Mouse (Mus musculus) stomach, embryonic 14.5 days (tissue): ENCODE measurements around the gene Lmo1. TPM values are rescaled to one million over a fixed set of nuclear protein-coding genes. Genes with fewer than 3 reads are reported as not detected.

Experiments used
- ATAC-seq: fragments of 200-750 bp; cut with Nextera tagmentation; 2 replicates; pipeline ENCODE4 v1.8.0; 2017; ENCODE audit warnings: low read depth, moderate TSS enrichment; ENCODE audit not compliant: insufficient number of reproducible peaks, insufficient read depth, low FRiP score
- H3K27ac ChIP-seq: fragments of 300-500 bp; sonication (generic); 2 replicates; pipeline ENCODE4 v1.5.1; 2014; ENCODE audit warnings: mild to moderate bottlenecking, low read length, moderate library complexity, mixed read lengths
- H3K27me3 ChIP-seq: fragments of 300-500 bp; sonication (generic); 2 replicates; pipeline ENCODE4 v1.6.1; 2014; ENCODE audit warnings: low read length, control low read depth, mixed read lengths; ENCODE audit not compliant: control insufficient read depth, insufficient read depth
- H3K36me3 ChIP-seq: fragments of 300-500 bp; sonication (generic); 2 replicates; pipeline ENCODE4 v1.6.1; 2014; ENCODE audit warnings: mild to moderate bottlenecking, control low read depth, low read length, moderate library complexity, mixed read lengths; ENCODE audit not compliant: control insufficient read depth, insufficient read depth
- H3K4me1 ChIP-seq: fragments of 300-500 bp; sonication (generic); 2 replicates; pipeline ENCODE4 v1.6.1; 2014; ENCODE audit warnings: low read length, control low read depth, mixed read lengths; ENCODE audit not compliant: control insufficient read depth, insufficient read depth
- H3K4me2 ChIP-seq: fragments of 300-500 bp; sonication (generic); replicated peaks from 2 replicates; pipeline ENCODE4 v1.6.1; 2014; ENCODE audit warnings: low read depth, low read length, control low read depth
- H3K4me3 ChIP-seq: fragments of 300-500 bp; sonication (generic); 2 replicates; pipeline ENCODE4 v1.5.1; 2014; ENCODE audit warnings: low read depth, low read length, control low read depth
- H3K9ac ChIP-seq: fragments of 300-500 bp; sonication (generic); replicated peaks from 2 replicates; pipeline ENCODE4 v1.6.1; 2014; ENCODE audit warnings: low read depth, mild to moderate bottlenecking, control low read depth, low read length, moderate library complexity, mixed read lengths
- H3K9me3 ChIP-seq: fragments of 300-500 bp; sonication (generic); 2 replicates; pipeline ENCODE4 v1.6.1; 2016; ENCODE audit warnings: low read depth, low read length, control low read depth; ENCODE audit not compliant: control insufficient read depth
- WGBS: fragments of 180-500 bp; shearing (Covaris S2); extraction: QIAGEN DNeasy Blood & Tissue Kit; methylation state at CpG from one replicate; pipeline ENCODE4 v1.1.7; 2014; 5-methylcytosine and 5-hydroxymethylcytosine counted together
- polyA plus RNA-seq: library from polyadenylated mRNA; unstranded; fragments of >200 nt; fragmentation: Nextera tagmentation; extraction: Ambion mirVana; gene quantifications from 2 replicates; pipeline ENCODE4 v1.2.1, GENCODE M21; 2014

Gene Lmo1
- polyA plus RNA-seq = 2.8 and 3.5 TPM in 2 replicates

DNA sequence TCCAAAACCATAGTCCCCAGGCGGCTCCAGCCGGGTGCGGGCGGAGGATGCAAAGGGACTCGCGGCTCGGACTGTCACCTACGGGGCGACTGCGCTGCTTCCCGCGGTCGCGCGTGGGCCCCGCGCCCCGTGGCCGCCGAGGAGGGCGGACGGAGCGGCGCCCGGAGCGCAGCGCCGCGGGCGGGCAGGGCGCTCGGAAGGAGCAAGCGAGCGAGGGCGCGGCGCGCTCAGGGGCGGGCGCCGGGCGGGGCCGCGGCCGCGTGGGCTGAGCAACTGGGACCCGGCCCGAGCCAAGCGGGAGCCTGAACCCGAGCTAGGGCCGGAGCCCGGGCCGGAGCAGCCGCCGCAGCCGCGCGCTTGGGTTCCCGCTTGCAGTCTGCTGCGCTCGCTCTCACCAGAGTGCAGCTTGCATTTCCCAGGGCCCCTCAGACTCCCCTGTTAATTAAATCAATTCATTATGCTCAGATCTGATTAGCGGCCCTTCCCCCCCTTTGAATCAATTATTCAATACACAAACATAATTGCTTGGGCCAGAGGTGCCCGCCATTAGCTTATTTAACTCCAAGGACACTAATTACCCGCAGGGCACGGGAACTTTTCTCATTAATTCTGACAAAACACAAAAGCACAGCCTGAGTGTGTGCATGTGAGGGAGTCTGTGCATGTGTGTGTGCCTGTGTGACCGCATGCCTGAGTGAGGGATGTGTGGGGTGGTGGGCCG lies at the start of gene Lmo1:
Gene Lmo1 (minus strand): TSS at position 259 of the 721 bp plus-strand sequence.
- no peaks in the 10 kb centered on the region for H3K9me3 ChIP-seq
- no peaks in the 10 kb centered on the region for H3K36me3 ChIP-seq
- H3K27ac ChIP-seq = no peak within 1 kb of the TSS
- 0 out of 2 replicates have a peak, but pooled peaks cover 4% of the 10 kb centered on the region for H3K4me1 ChIP-seq
- H3K9ac ChIP-seq = peak within 1 kb of the TSS; percentile 45
- H3K4me3 ChIP-seq = peak within 1 kb of the TSS; percentile 53
- peaks cover 11% of the 10 kb centered on the region; the same call in 1 of the 2 replicates for H3K27me3 ChIP-seq
- ATAC-seq = peak; percentile 50
- peak within 1 kb of the TSS; percentile 98 for H3K4me2 ChIP-seq
- WGBS = under 1% methylated on average over 62 of the region's 67 CpGs

GRCm38 (mm10) chr7:109221716-109222110 lies 46.7 kb upstream of the Lmo1 start:
- H3K9me3 ChIP-seq = no peaks in the 10 kb centered on the region
- no peaks in the 10 kb centered on the region for H3K27me3 ChIP-seq
- H3K9ac ChIP-seq = no peak overlapping the region
- no peaks in the 10 kb centered on the region for H3K36me3 ChIP-seq
- 67% methylated on average over 15 of the region's 15 CpGs for WGBS
- no peak overlapping the region for H3K27ac ChIP-seq
- no peaks in the 10 kb centered on the region for H3K4me1 ChIP-seq
- no peak overlapping the region for H3K4me2 ChIP-seq
- H3K4me3 ChIP-seq = no peak overlapping the region
- no peak for ATAC-seq

DNA sequence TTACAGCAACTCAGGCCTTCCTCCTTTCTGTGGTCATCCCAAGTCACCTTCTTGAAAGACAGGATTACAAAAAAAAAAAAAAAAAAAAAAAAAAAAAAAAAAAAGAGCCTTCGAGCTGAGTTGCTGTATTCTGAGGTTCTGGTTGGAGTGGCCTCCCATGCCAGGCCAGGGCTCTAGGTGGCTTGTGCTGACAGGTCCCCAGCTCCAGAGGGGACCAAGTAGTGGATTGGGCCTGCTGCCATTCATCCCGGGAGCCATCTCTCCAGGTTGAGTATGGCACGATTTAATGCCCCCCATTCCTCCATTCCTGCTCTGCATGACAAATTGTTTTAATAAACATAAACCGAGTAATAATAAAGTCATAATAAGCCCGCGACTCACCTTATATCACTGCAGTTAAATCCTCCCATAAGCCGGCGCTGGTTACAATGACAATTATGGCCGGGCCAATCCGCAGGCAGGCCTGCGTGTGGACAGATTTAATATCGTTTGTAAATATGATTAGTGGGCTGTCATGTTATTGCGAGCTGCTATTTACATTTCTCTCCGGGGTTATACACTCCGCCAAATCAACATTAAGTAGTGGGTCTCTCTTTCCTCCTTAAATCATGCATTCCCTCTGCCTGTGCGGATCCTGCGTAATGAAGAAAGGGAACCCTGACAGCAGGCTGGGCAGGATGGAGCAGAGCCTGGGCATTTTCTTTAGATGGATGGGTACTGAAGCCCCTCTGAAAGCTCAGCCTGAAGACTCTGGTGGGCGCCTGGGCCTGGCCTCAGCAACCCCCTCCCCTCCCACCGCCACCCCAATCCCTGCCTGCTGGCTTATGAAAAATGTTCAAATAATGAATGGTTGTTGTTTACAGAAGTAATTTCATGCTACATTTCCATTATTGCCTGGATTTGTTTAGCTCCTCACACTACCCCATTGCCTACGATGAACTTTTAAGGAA lies 46.0 kb upstream of the Lmo1 start:
- Histone ChIP-seq H3K9ac (no peak overlapping the region), H3K27ac (no peak overlapping the region), H3K9me3 (no peaks in the 10 kb centered on the region), H3K4me2 (no peak overlapping the region), H3K36me3 (no peaks in the 10 kb centered on the region), H3K4me3 (no peak overlapping the region), H3K27me3 (no peaks in the 10 kb centered on the region; the same call in 1 of the 2 replicates), H3K4me1 (no peaks in the 10 kb centered on the region)
- WGBS = 58% methylated on average over 20 of the region's 20 CpGs
- no peak for ATAC-seq

DNA sequence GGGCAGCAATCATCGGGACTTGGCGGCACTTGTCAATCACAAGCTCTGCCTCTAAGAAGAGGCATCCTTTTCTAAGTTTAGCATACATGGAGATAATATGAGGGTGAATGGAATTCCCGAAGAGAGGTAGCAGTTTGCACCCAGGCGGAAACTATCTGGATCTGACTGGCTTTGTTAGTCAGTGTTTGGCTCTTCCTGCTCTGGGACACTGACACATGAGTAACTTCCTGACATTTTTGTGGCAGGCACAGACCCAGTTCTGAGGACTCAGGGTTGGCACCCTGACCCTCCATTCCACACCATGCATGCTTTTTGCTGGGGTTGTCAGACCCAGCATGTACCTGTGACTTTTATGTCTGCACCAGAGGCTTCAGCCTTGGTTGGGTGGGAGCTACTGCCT lies 45.0 kb upstream of the Lmo1 start:
- Histone ChIP-seq H3K9me3 (no peaks in the 10 kb centered on the region), H3K27me3 (no peaks in the 10 kb centered on the region; the same call in 1 of the 2 replicates), H3K9ac (no peak overlapping the region), H3K4me2 (no peak overlapping the region), H3K27ac (no peak overlapping the region), H3K4me1 (no peaks in the 10 kb centered on the region), H3K36me3 (no peaks in the 10 kb centered on the region), H3K4me3 (no peak overlapping the region)
- 92% methylated on average over 4 of the region's 4 CpGs for WGBS
- ATAC-seq = no peak

- ATAC-seq = no peak
- no peak overlapping the region for H3K9ac ChIP-seq
- H3K27ac ChIP-seq = no peak overlapping the region
- H3K36me3 ChIP-seq = no peaks in the 10 kb centered on the region
- no peaks in the 10 kb centered on the region for H3K4me1 ChIP-seq
- WGBS = 55% methylated on average over 5 of the region's 5 CpGs
- H3K9me3 ChIP-seq = no peaks in the 10 kb centered on the region
- H3K4me2 ChIP-seq = no peak overlapping the region
- H3K27me3 ChIP-seq = no peaks in the 10 kb centered on the region; the same call in 1 of the 2 replicates
- no peak overlapping the region for H3K4me3 ChIP-seq
Observed at GRCm38 (mm10) chr7:109218977-109219271, 43.9 kb upstream of the Lmo1 start.

DNA sequence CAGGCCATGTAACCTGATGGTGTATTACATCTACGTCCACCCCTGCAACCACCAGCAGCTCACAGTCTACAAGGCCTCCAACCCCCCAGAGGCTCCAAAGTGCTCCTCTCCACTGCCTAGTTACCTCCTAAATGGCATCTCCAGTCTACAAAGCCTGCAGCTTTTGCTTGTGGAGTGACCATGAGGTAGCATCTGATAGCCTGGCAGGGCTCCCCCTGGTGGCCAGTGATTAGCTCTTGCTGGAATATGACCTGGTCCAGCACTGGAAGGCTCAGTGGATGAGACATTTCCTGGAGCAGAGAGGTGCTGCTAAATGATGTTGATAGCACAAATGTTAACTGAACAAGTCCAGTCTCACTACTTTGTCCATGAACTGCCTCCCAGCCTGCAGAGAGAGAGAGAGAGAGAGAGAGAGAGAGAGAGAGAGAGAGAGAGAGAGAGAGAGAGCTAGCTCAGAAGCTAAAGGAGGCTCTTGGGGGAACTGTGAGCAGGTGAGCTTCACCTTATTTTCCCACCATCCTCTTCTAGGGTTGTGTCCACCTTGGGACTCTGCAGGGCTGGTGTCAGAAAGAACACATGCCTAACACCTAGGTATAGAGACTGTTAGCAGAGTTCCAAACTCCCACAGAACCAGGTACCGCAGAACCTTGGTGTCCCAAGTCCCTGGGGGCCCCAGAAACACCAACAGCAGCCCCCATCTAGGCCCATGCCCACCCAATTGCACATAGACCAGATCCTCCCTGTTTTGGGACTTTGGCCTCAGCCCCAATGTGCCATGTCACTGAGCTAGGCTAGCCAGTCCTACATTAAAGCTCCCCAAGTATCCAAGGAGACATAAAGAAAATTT lies 43.3 kb upstream of the Lmo1 start:
- no peaks in the 10 kb centered on the region for H3K36me3 ChIP-seq
- no peak overlapping the region for H3K27ac ChIP-seq
- no peaks in the 10 kb centered on the region; the same call in 1 of the 2 replicates for H3K27me3 ChIP-seq
- peak; percentile 74; the same call in 1 of the 2 replicates for ATAC-seq
- H3K9me3 ChIP-seq = no peaks in the 10 kb centered on the region
- WGBS = 84% methylated on average over 2 of the region's 2 CpGs
- H3K4me3 ChIP-seq = no peak overlapping the region
- no peak overlapping the region for H3K9ac ChIP-seq
- no peak overlapping the region for H3K4me2 ChIP-seq
- no peaks in the 10 kb centered on the region for H3K4me1 ChIP-seq

- 58% methylated on average over 2 of the region's 2 CpGs for WGBS
Observed at GRCm38 (mm10) chr7:109209804-109210203, 34.8 kb upstream of the Lmo1 start.

GRCm38 (mm10) chr7:109207811-109208210 lies 32.8 kb upstream of the Lmo1 start:
- Histone ChIP-seq H3K4me3 (no peak overlapping the region), H3K27me3 (no peaks in the 10 kb centered on the region), H3K9me3 (no peaks in the 10 kb centered on the region), H3K9ac (no peak overlapping the region), H3K27ac (no peak overlapping the region), H3K4me1 (no peaks in the 10 kb centered on the region), H3K4me2 (no peak overlapping the region), H3K36me3 (no peaks in the 10 kb centered on the region)
- WGBS = 83% methylated on average over 4 of the region's 4 CpGs
- ATAC-seq = no peak

More at GRCm38 (mm10) chr7:109209804-109210203, 34.8 kb upstream of the Lmo1 start:
- Histone ChIP-seq H3K27ac (no peak overlapping the region), H3K4me2 (no peak overlapping the region), H3K9me3 (no peaks in the 10 kb centered on the region), H3K27me3 (no peaks in the 10 kb centered on the region), H3K36me3 (no peaks in the 10 kb centered on the region), H3K9ac (no peak overlapping the region), H3K4me3 (no peak overlapping the region), H3K4me1 (no peaks in the 10 kb centered on the region)
- ATAC-seq = no peak
